Mouse (Mus musculus) thymus, postnatal 10 days (tissue): ENCODE results near the gene Tmprss11d.
"Not testable (repeated sequence)": the region's sequence is repeated elsewhere in the genome, so short reads cannot be mapped to it uniquely, and the experiment has no call there.

ENCODE experiments used
- DNase-seq, 2 experiments: peaks; one replicate each; pipeline ENCODE4 v3.0.0; 2021; ENCODE audit warnings: low spot score in 2 of 2

Tmprss11d gene

DNA sequence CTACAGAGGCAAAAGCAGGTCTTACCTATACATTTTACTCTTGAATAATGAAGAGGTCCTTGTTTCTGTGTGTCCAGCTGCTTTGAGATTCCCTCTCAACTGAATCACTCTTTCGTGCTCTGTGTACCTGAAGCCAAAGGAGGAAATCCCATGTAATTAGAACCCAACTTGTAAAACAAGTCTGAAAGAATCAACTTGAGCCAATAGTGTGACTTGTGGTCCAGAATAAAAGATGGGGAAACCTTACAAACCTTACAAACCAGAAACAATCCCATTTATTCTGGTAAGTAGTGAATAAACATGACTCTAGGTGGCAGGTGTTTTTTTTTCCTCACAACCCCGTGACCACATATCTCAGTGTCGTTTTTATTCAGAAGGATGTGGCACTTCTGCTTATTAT is at the start of gene Tmprss11d:
Gene Tmprss11d, minus strand, starts transcription at position 101 of the 400 bp plus-strand sequence.
- no peak for DNase-seq

DNA sequence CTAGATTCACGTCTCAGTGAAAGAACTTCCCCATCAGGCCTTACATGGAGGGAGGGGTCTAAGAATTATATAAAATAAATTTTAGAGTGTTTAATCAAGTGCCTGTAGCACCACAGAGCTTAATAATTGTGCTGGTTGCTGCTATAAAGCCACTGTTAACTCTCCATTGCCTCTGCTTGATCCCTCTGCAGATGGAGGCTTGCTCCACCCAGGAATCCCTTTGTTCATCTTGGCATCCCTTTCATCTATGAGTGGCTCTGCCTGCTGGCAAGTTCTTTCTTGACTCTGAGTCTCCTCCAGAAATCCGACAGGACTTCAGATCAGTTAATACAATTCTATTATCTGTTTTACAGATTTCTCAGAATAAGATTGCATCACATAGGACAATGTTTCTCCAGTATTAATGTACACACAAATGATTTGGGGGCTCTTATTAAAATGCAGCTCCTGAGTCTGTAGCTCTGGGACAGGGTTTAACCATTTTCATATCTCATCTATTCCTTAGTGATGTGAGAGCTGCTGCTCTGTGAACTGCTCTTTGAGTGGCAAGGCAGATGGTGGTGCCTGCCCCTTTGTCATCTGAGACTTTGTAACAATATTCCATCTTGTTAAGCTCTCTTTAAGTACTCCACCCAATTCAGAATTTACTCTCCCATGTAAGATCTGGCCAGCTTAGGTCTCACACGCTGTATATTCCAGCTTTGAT is 48.3 kb upstream of the Tmprss11d start:
- no peak for DNase-seq

- DNase-seq = no peak
Measured at GRCm38 (mm10) chr5:86419494-86419893, 46.3 kb upstream of the Tmprss11d start.

DNA sequence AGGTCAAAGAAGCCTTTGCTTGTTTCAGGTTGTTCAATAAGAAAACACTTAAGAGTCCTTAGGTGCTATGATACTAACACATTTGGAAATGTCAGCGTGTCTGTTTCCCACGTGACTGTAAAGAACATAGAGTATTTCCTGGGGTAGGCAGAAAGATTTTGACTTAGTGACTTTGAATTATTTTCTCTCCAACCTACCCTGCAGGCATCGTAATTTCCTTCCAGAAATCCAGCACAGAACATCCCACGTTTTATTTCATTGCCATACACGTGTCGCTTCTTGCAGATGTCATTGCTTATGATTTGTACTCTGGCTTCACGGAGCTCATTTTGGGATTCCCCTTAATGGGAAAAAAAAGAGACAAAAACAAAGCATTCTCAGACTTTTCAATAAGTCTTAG is 41.1 kb upstream of the Tmprss11d start:
- DNase-seq = no peak

- no peak for DNase-seq
Measured at GRCm38 (mm10) chr5:86410815-86411214, 37.6 kb upstream of the Tmprss11d start.

GRCm38 (mm10) chr5:86407941-86408340 is 34.7 kb upstream of the Tmprss11d start:
- no peak for DNase-seq

DNA sequence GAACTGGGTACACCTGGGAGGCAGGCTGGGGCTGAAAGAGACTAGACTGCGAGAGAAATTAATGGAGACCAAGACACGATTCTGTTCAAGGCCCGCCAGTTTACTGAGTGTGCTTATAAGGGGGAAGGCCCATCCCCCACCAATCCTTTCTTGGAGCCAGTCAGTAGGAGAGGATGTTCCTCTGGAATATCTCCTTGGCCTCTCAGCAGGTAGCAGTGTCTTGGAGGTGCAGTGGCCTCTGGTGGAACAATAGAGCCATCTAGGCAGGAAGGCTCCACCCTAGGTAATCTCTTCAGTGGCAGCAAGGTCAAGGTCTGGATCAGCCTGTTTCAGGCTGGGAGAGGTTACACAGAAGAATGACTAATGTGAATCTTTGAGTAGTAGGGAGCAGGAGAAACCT is 34.0 kb upstream of the Tmprss11d start:
- no peak for DNase-seq

DNA sequence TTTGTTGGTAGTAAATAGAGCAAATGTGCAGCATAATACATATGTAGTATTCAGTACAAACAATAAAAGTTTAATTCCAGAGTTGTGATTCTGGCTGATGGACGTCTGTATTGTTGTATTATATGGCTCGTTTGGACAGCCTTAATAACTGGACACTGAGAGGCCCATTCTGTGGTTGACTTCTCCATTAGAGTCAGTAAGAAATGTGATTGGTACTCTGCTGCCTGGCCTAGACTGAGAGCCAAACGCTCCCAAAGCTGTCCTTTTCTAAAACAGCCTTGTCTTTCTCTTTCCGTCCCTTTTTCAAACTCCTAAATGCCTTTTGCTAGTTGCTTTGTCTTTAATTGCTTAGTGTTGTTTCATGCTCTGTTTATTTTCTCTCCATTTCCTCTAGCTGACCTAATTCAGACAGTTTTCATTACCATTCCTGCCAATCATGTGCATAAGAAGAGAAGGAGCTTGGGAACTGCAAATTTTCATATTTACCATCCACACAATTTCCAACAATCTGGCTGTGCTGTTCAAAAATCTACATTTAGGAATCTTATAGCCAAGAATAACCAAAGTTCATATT is 13.7 kb downstream of the Tmprss11d start:
- no peak for DNase-seq

DNA sequence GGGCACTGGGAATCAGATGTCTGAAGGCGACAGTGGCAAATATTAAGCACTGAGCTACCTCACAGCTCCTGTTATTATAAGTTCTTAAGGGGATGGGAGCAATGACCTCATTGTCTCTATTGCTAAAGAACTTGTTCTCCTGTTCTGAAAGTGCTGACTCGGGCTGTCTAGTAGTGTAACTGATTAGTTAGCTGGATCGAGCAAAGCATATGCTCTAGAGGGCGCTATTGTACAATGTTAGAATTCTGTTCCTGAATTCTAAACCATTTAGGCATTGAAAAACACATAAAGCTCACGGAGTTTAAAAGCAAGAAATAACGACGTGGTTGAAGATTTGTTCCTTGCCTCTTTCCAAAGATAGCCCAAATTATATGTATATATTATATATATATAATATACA is 20.3 kb downstream of the Tmprss11d start:
- DNase-seq = peak in 1 of 2 experiments; percentile 4

DNA sequence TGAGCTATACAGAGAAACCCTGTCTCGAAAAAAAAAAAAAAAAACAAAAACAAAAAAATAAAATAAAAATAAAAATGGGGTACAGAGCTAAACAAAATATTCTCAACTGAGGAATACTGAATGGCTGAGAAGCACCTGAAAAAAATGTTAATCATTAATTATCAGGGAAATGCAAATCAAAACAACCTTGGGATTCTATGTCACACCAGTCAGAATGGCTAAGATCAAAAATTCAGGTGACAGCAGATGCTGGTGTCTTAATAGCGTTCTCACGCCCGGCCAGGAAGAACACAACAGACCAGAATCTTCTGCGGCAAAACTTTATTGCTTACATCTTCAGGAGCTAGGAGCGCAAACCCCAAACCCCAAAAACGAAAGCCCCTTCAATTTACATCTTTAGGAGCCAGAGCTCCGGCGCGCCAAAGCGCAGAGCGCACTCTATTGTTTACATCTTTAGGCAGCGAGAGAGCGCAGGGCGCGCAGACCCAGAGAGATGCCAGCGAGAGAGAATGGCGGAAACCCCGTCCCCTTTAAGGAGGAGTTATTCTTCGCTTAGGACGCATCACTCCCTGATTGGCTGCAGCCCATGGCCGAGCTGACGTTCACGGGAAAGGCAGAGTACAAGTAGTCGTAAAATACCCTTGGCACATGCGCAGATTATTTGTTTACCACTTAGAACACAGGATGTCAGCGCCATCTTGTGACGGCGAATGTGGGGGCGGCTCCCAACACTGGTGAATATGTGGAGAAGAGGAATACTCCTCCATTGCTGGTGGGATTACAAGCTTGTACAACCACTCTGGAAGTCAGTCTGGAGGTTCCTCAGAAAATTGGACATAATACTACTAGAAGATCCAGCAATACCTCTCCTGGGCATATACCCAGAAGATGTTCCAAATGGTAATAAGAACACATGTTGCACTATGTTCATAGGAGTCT is 54.9 kb downstream of the Tmprss11d start:
- DNase-seq = not testable (repeated sequence)

DNA sequence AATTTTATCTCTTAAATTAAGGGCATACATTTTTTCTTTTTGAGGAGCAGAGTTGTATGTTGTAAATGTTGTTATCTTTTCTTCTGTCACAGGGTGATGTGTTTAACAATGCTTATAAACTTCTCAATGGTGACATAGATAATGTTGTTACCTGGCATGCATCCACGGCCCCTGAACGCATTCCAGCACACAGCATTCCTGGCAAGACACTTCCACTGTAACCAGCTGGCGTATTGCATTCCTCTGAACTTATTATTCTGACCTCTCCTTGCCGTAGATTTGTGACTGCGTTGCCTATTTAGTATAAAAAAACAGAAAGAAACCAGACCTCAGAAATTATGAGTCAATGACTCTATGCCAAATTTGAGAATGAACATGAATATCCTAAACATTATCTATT is 67.1 kb downstream of the Tmprss11d start:
- DNase-seq = no peak

- no peak for DNase-seq
Measured at GRCm38 (mm10) chr5:86303877-86304276, 69.3 kb downstream of the Tmprss11d start.

DNA sequence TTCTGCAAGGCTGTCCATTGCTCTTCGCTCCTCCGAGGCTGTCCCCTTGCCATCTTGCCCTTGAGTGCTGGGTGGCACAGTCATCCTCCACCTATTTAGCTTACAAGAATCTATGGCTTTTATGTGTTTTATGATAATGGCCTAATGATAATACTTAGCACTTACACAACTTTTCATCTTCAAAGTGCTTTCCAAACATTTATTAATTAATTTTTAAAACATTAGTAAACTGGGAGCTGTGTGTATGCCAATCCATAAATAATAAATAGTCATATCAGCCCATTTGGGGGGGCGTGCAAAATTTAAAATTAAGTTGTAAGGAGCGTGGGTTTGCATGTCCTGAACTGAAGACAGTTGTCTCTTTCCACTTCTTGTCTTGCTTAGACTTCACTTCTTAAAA is 84.0 kb downstream of the Tmprss11d start, which contains the start of gene Tmprss11c:
Gene Tmprss11c, minus strand, starts transcription at position 101 of the 400 bp plus-strand sequence.
- no peak for DNase-seq
